Comparison of ENCODE assay signal across 19 mouse cellular contexts in the genomic region with DNA sequence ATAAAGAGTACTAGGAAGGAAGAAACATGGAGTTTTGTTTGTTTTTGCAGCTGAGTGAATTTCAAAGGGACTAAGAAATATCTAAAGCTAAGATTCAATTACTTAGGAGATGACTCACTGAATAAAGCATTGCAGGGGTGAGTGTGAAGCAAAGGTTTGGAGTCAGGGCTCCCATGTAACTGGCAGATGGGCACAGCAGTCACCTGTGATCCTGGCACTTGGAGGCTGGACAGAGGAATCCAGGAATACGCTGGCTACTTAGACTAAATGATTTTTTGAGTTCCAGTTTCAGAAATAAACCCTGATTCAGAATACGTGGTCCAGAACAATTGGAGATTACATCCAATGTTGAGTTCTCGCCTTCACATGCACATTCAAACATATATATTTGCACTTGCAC.
DNase-seq lines count a peak whose midpoint lies in the region; ATAC-seq lines count a peak whose summit lies in the region.
"Had no signal": no experiment of that assay in that cellular context is flagged by ENCODE, and none has a peak within 500 bp of the region (broad histone marks: within the 10 kb centered on the region; RNA-seq: fewer than 3 reads in every experiment).

No protein-coding gene starts in this region.

- H3K9ac ChIP-seq in heart, embryonic 11.5 days (ENCODE audit: low read depth, low read length): no peak overlapping the region
- H3K9ac ChIP-seq in kidney, embryonic 15.5 days: no peak overlapping the region
- H3K9ac ChIP-seq: embryonic facial prominence, embryonic 13.5 days; forebrain, embryonic 12.5 days; heart, embryonic 15.5 days; hindbrain, embryonic 14.5 days had no signal

- peak; percentile 45 for DNase-seq in cerebellum, adult 11-12 months
- peak; percentile 27 for DNase-seq in cerebellum, adult 8-10 months
- DNase-seq in cerebellum, postnatal 14 days: peak; percentile 33 to 69
- DNase-seq in urinary bladder, postnatal 10 days (ENCODE audit: low spot score): no peak
- DNase-seq: adrenal gland, adult 8-10 months; adrenal gland, postnatal 36 days; gastrocnemius, postnatal 14 days; heart, postnatal 14 days; kidney, adult 2 months had no signal

- no peak overlapping the region for H3K27ac ChIP-seq in heart, embryonic 11.5 days (ENCODE audit: low read depth, low read length)
- H3K27ac ChIP-seq in kidney, embryonic 15.5 days: no peak overlapping the region
- H3K27ac ChIP-seq: embryonic facial prominence, embryonic 13.5 days; forebrain, embryonic 12.5 days; heart, embryonic 10.5 days; heart, embryonic 15.5 days; hindbrain, embryonic 10.5 days; hindbrain, embryonic 14.5 days had no signal

- no peaks in the 10 kb centered on the region for H3K36me3 ChIP-seq in heart, embryonic 11.5 days (ENCODE audit: control insufficient read depth, insufficient read depth, low read length)
- H3K36me3 ChIP-seq in kidney, embryonic 15.5 days: no peaks in the 10 kb centered on the region
- H3K36me3 ChIP-seq: embryonic facial prominence, embryonic 13.5 days; forebrain, embryonic 12.5 days; heart, embryonic 10.5 days; heart, embryonic 15.5 days; hindbrain, embryonic 10.5 days had no signal

- H3K9me3 ChIP-seq in heart, embryonic 11.5 days (replicated peaks; ENCODE audit: control insufficient read depth, low read length): no peaks in the 10 kb centered on the region
- no peaks in the 10 kb centered on the region for H3K9me3 ChIP-seq in kidney, embryonic 15.5 days (replicated peaks)
- H3K9me3 ChIP-seq: embryonic facial prominence, embryonic 13.5 days; forebrain, embryonic 12.5 days; heart, embryonic 10.5 days; heart, embryonic 15.5 days; hindbrain, embryonic 10.5 days had no signal

- no peak overlapping the region for H3K4me2 ChIP-seq in heart, embryonic 11.5 days
- H3K4me2 ChIP-seq in kidney, embryonic 15.5 days: no peak overlapping the region
- H3K4me2 ChIP-seq: embryonic facial prominence, embryonic 13.5 days; forebrain, embryonic 12.5 days; heart, embryonic 15.5 days; hindbrain, embryonic 14.5 days had no signal

- 81% methylated on average over 3 of the region's 3 CpGs for WGBS in heart, embryonic 11.5 days (ENCODE audit: insufficient replicate concordance)
- 90% methylated on average over 3 of the region's 3 CpGs for WGBS in kidney, embryonic 15.5 days

- no peak for ATAC-seq in heart, embryonic 11.5 days (replicated peaks; ENCODE audit: insufficient number of reproducible peaks, low FRiP score, low TSS enrichment)
- ATAC-seq in kidney, embryonic 15.5 days (replicated peaks; ENCODE audit: low FRiP score): no peak
- ATAC-seq: forebrain, embryonic 16.5 days; intestine, embryonic 16.5 days had no signal

- H3K4me3 ChIP-seq in heart, embryonic 11.5 days (ENCODE audit: low read depth, low read length): no peak overlapping the region
- no peak overlapping the region for H3K4me3 ChIP-seq in kidney, embryonic 15.5 days (replicated peaks)
- H3K4me3 ChIP-seq: embryonic facial prominence, embryonic 13.5 days; forebrain, embryonic 12.5 days; heart, embryonic 10.5 days; heart, embryonic 15.5 days; hindbrain, embryonic 10.5 days had no signal

- H3K4me1 ChIP-seq in heart, embryonic 11.5 days (ENCODE audit: control insufficient read depth, insufficient read depth, low read length): no peaks in the 10 kb centered on the region
- H3K4me1 ChIP-seq in kidney, embryonic 15.5 days: no peaks in the 10 kb centered on the region
- H3K4me1 ChIP-seq: embryonic facial prominence, embryonic 13.5 days; forebrain, embryonic 12.5 days; heart, embryonic 10.5 days; heart, embryonic 15.5 days; hindbrain, embryonic 10.5 days had no signal

- no peaks in the 10 kb centered on the region for H3K27me3 ChIP-seq in heart, embryonic 11.5 days (ENCODE audit: control insufficient read depth, insufficient read depth, low read length)
- no peaks in the 10 kb centered on the region for H3K27me3 ChIP-seq in kidney, embryonic 15.5 days
- H3K27me3 ChIP-seq: embryonic facial prominence, embryonic 13.5 days; forebrain, embryonic 12.5 days; heart, embryonic 15.5 days had no signal
